Mouse (Mus musculus): ENCODE results near the gene Usp22.

The Usp22 gene

GRCm38 (mm10) chr11:61102397-61103339 lies 72.2 kb downstream of the Usp22 start:
- no peak for DNase-seq (ENCODE audit: low spot score)

All from urinary bladder, postnatal 10 days (tissue).